18 mouse cellular contexts compared by ENCODE assay signal in genomic region chr11:69026562-69026961, GRCm38 (mm10). TPM values are rescaled to one million over a fixed set of nuclear protein-coding genes. Genes with fewer than 3 reads are reported as not detected.
DNase-seq lines count a peak whose midpoint lies in the region; TF ChIP-seq lines count a peak whose summit lies in the region.
"Had no signal": no experiment of that assay in that cellular context is flagged by ENCODE, and none has a peak within 500 bp of the region (broad histone marks: within the 10 kb centered on the region; RNA-seq: fewer than 3 reads in every experiment).

No protein-coding gene starts in this region.

- no peak for TF ChIP-seq EP300 in CH12.LX (IDR thresholded peaks at IDR 0.05; ENCODE audit: low read length)

- H3K27ac ChIP-seq in CH12.LX (ENCODE audit: insufficient read depth, low read depth) (no peak overlapping the region), ES-E14 (ENCODE audit: insufficient read depth, low read depth, low read length, poor library complexity, severe bottlenecking) (peak overlapping the region; percentile 65)
- H3K27ac ChIP-seq: embryonic facial prominence, embryonic 13.5 days; forebrain, embryonic 13.5 days; forebrain, embryonic 15.5 days had no signal

- no peaks in the 10 kb centered on the region for H3K79me2 ChIP-seq in CH12.LX (replicated peaks; ENCODE audit: control insufficient read depth, extremely low read depth, insufficient read depth, poor library complexity, severe bottlenecking)

- no peaks in the 10 kb centered on the region for H3K9me3 ChIP-seq in CH12.LX (replicated peaks; ENCODE audit: low read length)
- H3K9me3 ChIP-seq in E14TG2a.4 (ENCODE audit: low read length) = no peaks in the 10 kb centered on the region
- H3K9me3 ChIP-seq in ES-E14 (ENCODE audit: control insufficient read depth, insufficient read depth, low read depth, low read length) = no peaks in the 10 kb centered on the region
- H3K9me3 ChIP-seq: embryonic facial prominence, embryonic 13.5 days; forebrain, embryonic 13.5 days; forebrain, embryonic 15.5 days had no signal

- no peak overlapping the region for H3K4me3 ChIP-seq in CH12.LX (replicated peaks in 1 of 3; ENCODE audit: low read depth in 2 of 3, low read length in 2 of 3, poor library complexity in 1 of 3)
- peak overlapping the region; percentile 30; the same call in 1 of the 2 replicates for H3K4me3 ChIP-seq in E14TG2a.4 (replicated peaks; ENCODE audit: low read length)
- no peak overlapping the region for H3K4me3 ChIP-seq in ES-E14 (ENCODE audit: insufficient read depth in 1 of 2, low read depth in 1 of 2, low read length in 2 of 2, poor library complexity in 1 of 2, severe bottlenecking in 1 of 2)
- H3K4me3 ChIP-seq: embryonic facial prominence, embryonic 13.5 days; forebrain, embryonic 13.5 days; forebrain, embryonic 15.5 days had no signal

- in situ Hi-C loops in CH12.LX (cut with MboI; ENCODE audit: low pct_ligation_motif_present, low pct_unique_long_range_greater_than_20kb, low sequenced_read_pairs) (no loop called here), ES-E14 (cut with MboI; ENCODE audit: low sequenced_read_pairs in 2 of 2, unreplicated experiment in 2 of 2) (no loop called here)

- H3K4me1 ChIP-seq in CH12.LX (ENCODE audit: control insufficient read depth in 1 of 2, insufficient read depth in 2 of 2) (no peaks in the 10 kb centered on the region), E14TG2a.4 (replicated peaks; ENCODE audit: low read depth, low read length) (peaks cover 62% of the 10 kb centered on the region), ES-E14 (ENCODE audit: control insufficient read depth in 2 of 2, insufficient read depth in 2 of 2, low read length in 2 of 2, poor library complexity in 1 of 2) (0 out of 4 replicates have a peak, but pooled peaks cover 0 to 2% of the 10 kb centered on the region in 2 experiments)
- H3K4me1 ChIP-seq: embryonic facial prominence, embryonic 13.5 days; forebrain, embryonic 13.5 days; forebrain, embryonic 15.5 days had no signal

- no peak for TF ChIP-seq POLR2A in CH12.LX (IDR thresholded peaks at IDR 0.05; ENCODE audit: low read depth, low read length)

- H3K36me3 ChIP-seq in CH12.LX (replicated peaks in 1 of 2; ENCODE audit: control insufficient read depth in 1 of 2, insufficient read depth in 1 of 2, low read length in 1 of 2) = peaks cover 86 to 100% of the 10 kb centered on the region in 2 experiments
- H3K36me3 ChIP-seq in E14TG2a.4 (ENCODE audit: insufficient read depth, low read length) = peaks cover 100% of the 10 kb centered on the region
- peaks cover 74% of the 10 kb centered on the region for H3K36me3 ChIP-seq in ES-E14 (ENCODE audit: control insufficient read depth, insufficient read depth, low read length, poor library complexity, severe bottlenecking)

- TF ChIP-seq RAD21 in CH12.LX (IDR thresholded peaks at IDR 0.05; ENCODE audit: low read depth, low read length) = no peak

- dilution Hi-C loops in CH12.LX (cut with MboI; ENCODE audit: extremely low pct_ligation_motif_present, extremely low pct_unique_long_range_greater_than_20kb, low sequenced_read_pairs) = no loop called here

- H3K4me2 ChIP-seq in CH12.LX (ENCODE audit: insufficient read depth, low read depth, poor library complexity, severe bottlenecking) = no peak overlapping the region
- H3K4me2 ChIP-seq: embryonic facial prominence, embryonic 13.5 days; forebrain, embryonic 13.5 days; forebrain, embryonic 15.5 days had no signal

- DNase-seq in CH12.LX (ENCODE audit: extremely low read depth) (no peak), ES-E14 (ENCODE audit: low read depth, low spot score) (no peak)
- no peak for DNase-seq in ovary, postnatal 36 days (ENCODE audit: low spot score)
- DNase-seq in lung, adult 18-20 months = no peak
- no peak for DNase-seq in lung, postnatal 10 days
- DNase-seq: adrenal gland, adult 8-10 months; adrenal gland, postnatal 14 days; adrenal gland, postnatal 36 days; cerebellum, adult 11-12 months; cerebellum, adult 2 months; cerebellum, adult 9-10 months; cerebellum, postnatal 10 days; cerebellum, postnatal 25 days; forebrain, postnatal 0 days had no signal

- TF ChIP-seq CTCF in CH12.LX (conservative IDR thresholded peaks at IDR 0.05 in 1 of 2, IDR thresholded peaks at IDR 0.05 in 1 of 2; ENCODE audit: low read depth in 2 of 2, low read length in 2 of 2) = no peak
- TF ChIP-seq CTCF in E14TG2a.4 (conservative IDR thresholded peaks at IDR 0.05; ENCODE audit: low read length) = no peak

- no peaks in the 10 kb centered on the region for H3K27me3 ChIP-seq in CH12.LX (replicated peaks)
- no peaks in the 10 kb centered on the region for H3K27me3 ChIP-seq in E14TG2a.4 (ENCODE audit: insufficient read depth, low read length)
- H3K27me3 ChIP-seq: embryonic facial prominence, embryonic 13.5 days; forebrain, embryonic 13.5 days; forebrain, embryonic 15.5 days had no signal

- H3K9ac ChIP-seq in CH12.LX (ENCODE audit: insufficient read depth, low read depth) = no peak overlapping the region
- H3K9ac ChIP-seq in ES-E14 (ENCODE audit: insufficient read depth, low read depth, low read length, poor library complexity, severe bottlenecking) = no peak overlapping the region
- H3K9ac ChIP-seq: embryonic facial prominence, embryonic 13.5 days; forebrain, embryonic 13.5 days; forebrain, embryonic 15.5 days; forebrain, postnatal 0 days had no signal

TF ChIP-seq in CH12.LX, 34 proteins besides CTCF, POLR2A, EP300 and RAD21:
- TF ChIP-seq CHD1 (IDR thresholded peaks at IDR 0.05; ENCODE audit: low read depth, low read length) (peak; percentile 97), UBTF (IDR thresholded peaks at IDR 0.05; ENCODE audit: low read depth, low read length) (no peak)
TF ChIP-seq in CH12.LX: peak in this region for 1.

TF ChIP-seq in ES-E14, 5 proteins besides CTCF, POLR2A, EP300 and RAD21:
- TF ChIP-seq ZNF384 (IDR thresholded peaks at IDR 0.05; ENCODE audit: low read depth, low read length) = no peak
- TF ChIP-seq MAFK (IDR thresholded peaks at IDR 0.05; ENCODE audit: insufficient read depth, low read depth, low read length) = no peak
- TF ChIP-seq CHD2 (IDR thresholded peaks at IDR 0.05; ENCODE audit: low read depth, low read length) = no peak
- no peak for TF ChIP-seq HCFC1 (IDR thresholded peaks at IDR 0.05; ENCODE audit: borderline replicate concordance, insufficient read depth, low read length)
- TF ChIP-seq ZC3H11A (IDR thresholded peaks at IDR 0.05; ENCODE audit: borderline replicate concordance, low read depth, low read length) = no peak

RNA-seq across cellular contexts. Expression of gene Ctc1, which starts 10.9 kb away (rescaled TPM):
- total RNA-seq in CH12.LX (2012; rRNA removed) = 40.1 and 44.8 TPM in 2 replicates
- total RNA-seq in CH12.LX (2014; rRNA removed) = 20.5 and 22.7 TPM in 2 replicates
- 44.1 and 69.8 TPM in 2 replicates for polyA plus RNA-seq in CH12.LX (2012; ENCODE audit: insufficient read length, low read depth)
- total RNA-seq in ES-E14 (2012; rRNA removed) = 50.9 and 79.5 TPM in 2 replicates

RNA-seq across cellular contexts. Expression of gene Pfas, which starts 18.3 kb away (rescaled TPM):
- total RNA-seq in CH12.LX (2012; rRNA removed) (110 and 132 TPM in 2 replicates), CH12.LX (2014; rRNA removed) (61.9 and 65.0 TPM in 2 replicates), ES-E14 (2012; rRNA removed) (119 and 149 TPM in 2 replicates)
- polyA plus RNA-seq in CH12.LX (2012; ENCODE audit: insufficient read length, low read depth) = 66.5 and 72.9 TPM in 2 replicates

RNA-seq across cellular contexts. Expression of gene Aurkb, which starts 18.9 kb away (rescaled TPM):
- total RNA-seq in CH12.LX (2012; rRNA removed) (170 and 177 TPM in 2 replicates), CH12.LX (2014; rRNA removed) (181 and 190 TPM in 2 replicates), ES-E14 (2012; rRNA removed) (71.7 and 81.1 TPM in 2 replicates)
- polyA plus RNA-seq in CH12.LX (2012; ENCODE audit: insufficient read length, low read depth) = 178 and 200 TPM in 2 replicates

RNA-seq across cellular contexts. Expression of gene Borcs6, which starts 33.0 kb away (rescaled TPM):
- total RNA-seq in CH12.LX (2012; rRNA removed) (9.7 and 11.1 TPM in 2 replicates), CH12.LX (2014; rRNA removed) (5.1 and 7.3 TPM in 2 replicates), ES-E14 (2012; rRNA removed) (4.5 and 6.2 TPM in 2 replicates)
- polyA plus RNA-seq in CH12.LX (2012; ENCODE audit: insufficient read length, low read depth) = 5.4 and 6.2 TPM in 2 replicates

RNA-seq across cellular contexts. Expression of gene Tmem107, which starts 44.0 kb away (rescaled TPM):
- total RNA-seq in CH12.LX (2012; rRNA removed) (24.4 and 30.1 TPM in 2 replicates), CH12.LX (2014; rRNA removed) (20.3 and 31.3 TPM in 2 replicates), ES-E14 (2012; rRNA removed) (38.6 and 38.8 TPM in 2 replicates)
- 13.4 and 22.6 TPM in 2 replicates for polyA plus RNA-seq in CH12.LX (2012; ENCODE audit: insufficient read length, low read depth)
